Mouse (Mus musculus): Measurements from ENCODE around the gene Prc1.

Prc1 gene

GRCm38 (mm10) chr7:80294062-80294763 lies at the start of gene Prc1:
Prc1 (plus strand) TSS chr7:80294450.
- in situ Hi-C loops (cut with MboI; ENCODE audit: low sequenced_read_pairs): no loop called here

- in situ Hi-C loops (cut with MboI; ENCODE audit: low sequenced_read_pairs): no loop called here
Measured at GRCm38 (mm10) chr7:80244851-80245250, 49.4 kb upstream of the Prc1 start.

- in situ Hi-C loops (cut with MboI; ENCODE audit: low sequenced_read_pairs): no loop called here
Measured at GRCm38 (mm10) chr7:80246148-80246721, 48.0 kb upstream of the Prc1 start, which contains the start of gene Ttll13. Ttll13 (plus strand) TSS chr7:80246376.

- in situ Hi-C loops (cut with MboI; ENCODE audit: low sequenced_read_pairs): no loop called here
Measured at GRCm38 (mm10) chr7:80246859-80247258, 47.4 kb upstream of the Prc1 start.

- in situ Hi-C loops (cut with MboI; ENCODE audit: low sequenced_read_pairs): no loop called here
Measured at GRCm38 (mm10) chr7:80252437-80252836, 41.8 kb upstream of the Prc1 start.

GRCm38 (mm10) chr7:80252886-80253285 lies 41.4 kb upstream of the Prc1 start:
- in situ Hi-C loops (cut with MboI; ENCODE audit: low sequenced_read_pairs): no loop called here

GRCm38 (mm10) chr7:80255981-80256380 lies 38.3 kb upstream of the Prc1 start:
- in situ Hi-C loops (cut with MboI; ENCODE audit: low sequenced_read_pairs): no loop called here

- in situ Hi-C loops (cut with MboI; ENCODE audit: low sequenced_read_pairs): no loop called here
Measured at GRCm38 (mm10) chr7:80257706-80258105, 36.5 kb upstream of the Prc1 start.

- in situ Hi-C loops (cut with MboI; ENCODE audit: low sequenced_read_pairs): no loop called here
Measured at GRCm38 (mm10) chr7:80260625-80261371, 33.5 kb upstream of the Prc1 start, which contains the start of gene Ngrn. Ngrn (plus strand) TSS chr7:80261215.

GRCm38 (mm10) chr7:80261372-80261990 lies 32.8 kb upstream of the Prc1 start:
- in situ Hi-C loops (cut with MboI; ENCODE audit: low sequenced_read_pairs): no loop called here

- in situ Hi-C loops (cut with MboI; ENCODE audit: low sequenced_read_pairs): no loop called here
Measured at GRCm38 (mm10) chr7:80264606-80265005, 29.6 kb upstream of the Prc1 start.

GRCm38 (mm10) chr7:80267764-80268163 lies 26.5 kb upstream of the Prc1 start:
- in situ Hi-C loops (cut with MboI; ENCODE audit: low sequenced_read_pairs): no loop called here

GRCm38 (mm10) chr7:80268897-80269750 lies 25.1 kb upstream of the Prc1 start, which contains the start of gene Vps33b:
Vps33b (plus strand) TSS chr7:80269649.
- in situ Hi-C loops (cut with MboI; ENCODE audit: low sequenced_read_pairs): no loop called here

- in situ Hi-C loops (cut with MboI; ENCODE audit: low sequenced_read_pairs): no loop called here
Measured at GRCm38 (mm10) chr7:80269751-80270255, 24.4 kb upstream of the Prc1 start.

GRCm38 (mm10) chr7:80273456-80273855 lies 20.8 kb upstream of the Prc1 start:
- in situ Hi-C loops (cut with MboI; ENCODE audit: low sequenced_read_pairs): no loop called here

GRCm38 (mm10) chr7:80276374-80276773 lies 17.9 kb upstream of the Prc1 start:
- in situ Hi-C loops (cut with MboI; ENCODE audit: low sequenced_read_pairs): no loop called here

GRCm38 (mm10) chr7:80280032-80280431 lies 14.2 kb upstream of the Prc1 start:
- in situ Hi-C loops (cut with MboI; ENCODE audit: low sequenced_read_pairs): no loop called here

- in situ Hi-C loops (cut with MboI; ENCODE audit: low sequenced_read_pairs): no loop called here
Measured at GRCm38 (mm10) chr7:80280998-80281397, 13.3 kb upstream of the Prc1 start.

- in situ Hi-C loops (cut with MboI; ENCODE audit: low sequenced_read_pairs): no loop called here
Measured at GRCm38 (mm10) chr7:80281646-80282045, 12.6 kb upstream of the Prc1 start.

GRCm38 (mm10) chr7:80283226-80283918 lies 10.9 kb upstream of the Prc1 start:
- in situ Hi-C loops (cut with MboI; ENCODE audit: low sequenced_read_pairs): no loop called here
